Mouse (Mus musculus) midbrain, postnatal 0 days (tissue): ENCODE measurements around the gene Bad. TPM values are rescaled to one million over a fixed set of nuclear protein-coding genes. Genes with fewer than 3 reads are reported as not detected.
A peak's percentile ranks its signal among the peaks of the same experiment; 100 is the strongest.

Experiments used
- ATAC-seq: fragments of 200-750 bp; cut with Nextera tagmentation; 2 replicates; pipeline ENCODE4 v1.8.0; 2017; ENCODE audit warnings: moderate number of reproducible peaks, mild to moderate bottlenecking, moderate TSS enrichment, moderate library complexity; ENCODE audit not compliant: low FRiP score
- DNase-seq: peaks from one replicate; pipeline ENCODE4 v3.0.0-alpha.2; 2015; ENCODE audit warnings: low spot score
- H3K27ac ChIP-seq: fragments of 300-500 bp; sonication (generic); 2 replicates; pipeline ENCODE4 v1.5.1; 2014; ENCODE audit warnings: low read depth, mild to moderate bottlenecking, low read length, mixed read lengths
- H3K27me3 ChIP-seq: fragments of 300-500 bp; sonication (generic); 2 replicates; pipeline ENCODE4 v1.6.1; 2014; ENCODE audit warnings: low read length, control low read depth, mixed read lengths; ENCODE audit not compliant: insufficient read depth
- H3K36me3 ChIP-seq: fragments of 300-500 bp; sonication (generic); 2 replicates; pipeline ENCODE4 v1.6.1; 2014; ENCODE audit warnings: low read length, control low read depth, mixed read lengths; ENCODE audit not compliant: insufficient read depth
- H3K4me1 ChIP-seq: fragments of 300-500 bp; sonication (generic); 2 replicates; pipeline ENCODE4 v1.6.1; 2014; ENCODE audit warnings: mild to moderate bottlenecking, control low read depth, antibody characterized with exemption, low read length, mixed read lengths; ENCODE audit not compliant: insufficient read depth
- H3K4me2 ChIP-seq: fragments of 300-500 bp; sonication (generic); 2 replicates; pipeline ENCODE4 v1.6.1; 2014; ENCODE audit warnings: low read depth, mild to moderate bottlenecking, low read length, mixed read lengths; ENCODE audit not compliant: poor library complexity, severe bottlenecking
- H3K4me3 ChIP-seq: fragments of 300-500 bp; sonication (generic); 2 replicates; pipeline ENCODE4 v1.5.1; 2014; ENCODE audit warnings: low read depth, mild to moderate bottlenecking, low read length, moderate library complexity
- H3K9ac ChIP-seq: fragments of 300-500 bp; sonication (generic); replicated peaks from 2 replicates; pipeline ENCODE4 v1.6.1; 2014; ENCODE audit warnings: mild to moderate bottlenecking, low read length, moderate library complexity, mixed read lengths; ENCODE audit not compliant: poor library complexity, severe bottlenecking
- H3K9me3 ChIP-seq: fragments of 300-500 bp; sonication (generic); 2 replicates; pipeline ENCODE4 v1.6.1; 2016; ENCODE audit warnings: low read length, control low read depth
- CTCF ChIP-seq: IDR thresholded peaks from 2 replicates; pipeline ENCODE4 v1.5.1; 2016; ENCODE audit warnings: antibody characterized with exemption, mild to moderate bottlenecking
- WGBS: fragments of 180-500 bp; shearing (Covaris S2); extraction: QIAGEN DNeasy Blood & Tissue Kit; methylation state at CpG from one replicate; pipeline ENCODE4 v1.1.7; 2014; 5-methylcytosine and 5-hydroxymethylcytosine counted together
- polyA plus RNA-seq: library from polyadenylated mRNA; unstranded; fragments of >200 nt; fragmentation: Nextera tagmentation; extraction: Ambion mirVana; gene quantifications from 2 replicates; pipeline ENCODE4 v1.2.1, GENCODE M21; 2015
- total RNA-seq: library from RNA; depleted of rRNA; stranded (reverse); fragments of >200 nt; gene quantifications from 2 replicates; pipeline ENCODE4 v1.2.3, GENCODE M21; 2014

Bad gene
- total and polyA plus RNA-seq, 2 experiments from 2014 or later: 50.3 to 91.6 TPM

DNA sequence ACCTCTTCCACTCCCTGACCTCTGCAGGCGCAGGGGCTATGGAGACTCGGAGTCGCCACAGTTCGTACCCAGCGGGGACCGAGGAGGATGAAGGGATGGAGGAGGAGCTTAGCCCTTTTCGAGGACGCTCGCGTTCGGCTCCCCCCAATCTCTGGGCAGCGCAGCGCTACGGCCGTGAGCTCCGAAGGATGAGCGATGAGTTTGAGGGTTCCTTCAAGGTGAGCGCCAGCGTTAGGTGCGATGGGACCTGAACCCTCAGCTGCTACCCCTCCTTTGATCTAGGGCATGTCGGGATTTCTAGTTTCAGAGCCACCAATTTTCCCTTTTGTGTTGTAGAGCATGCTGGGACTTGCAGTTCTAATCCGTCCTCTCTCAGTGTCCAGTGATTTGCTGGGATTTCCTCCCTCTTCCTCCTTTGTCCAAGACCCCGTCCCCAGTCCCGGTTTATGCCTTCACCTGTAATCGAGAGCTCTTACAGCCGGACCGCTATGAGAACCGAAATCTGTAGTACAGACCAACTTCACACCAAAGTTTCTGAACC lies 9.0 kb downstream of the Bad start:
- H3K4me2 ChIP-seq: peak overlapping the region; percentile 76

DNA sequence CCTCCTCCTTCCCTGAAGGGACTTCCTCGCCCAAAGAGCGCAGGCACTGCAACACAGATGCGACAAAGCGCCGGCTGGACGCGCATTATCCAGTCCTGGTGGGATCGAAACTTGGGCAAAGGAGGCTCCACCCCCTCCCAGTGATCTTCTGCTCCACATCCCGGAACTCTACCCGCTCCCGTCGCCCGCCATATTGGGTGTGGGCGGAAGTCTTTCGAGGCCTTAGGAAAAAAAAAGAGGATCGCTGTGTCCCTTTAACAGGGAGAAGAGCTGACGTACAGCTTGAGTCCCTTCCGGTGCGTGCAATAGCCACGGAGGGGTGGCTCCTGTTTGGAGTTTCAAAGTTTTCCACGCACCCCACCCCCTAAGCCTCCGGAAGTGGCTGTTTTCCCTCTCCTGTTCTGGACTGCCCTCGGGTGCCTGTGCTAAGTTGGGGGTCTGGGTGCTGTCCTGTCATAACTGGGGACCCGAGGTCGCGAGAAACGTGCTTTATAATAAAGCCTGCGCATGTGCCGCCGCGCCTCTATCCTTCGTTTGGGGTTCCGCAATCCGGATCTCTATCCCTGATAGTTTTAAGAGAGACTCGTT lies 9.8 kb downstream of the Bad start:
- no peaks in the 10 kb centered on the region for H3K27me3 ChIP-seq
- H3K27ac ChIP-seq: peak overlapping the region; percentile 85
- H3K4me1 ChIP-seq: 0 out of 2 replicates have a peak, but pooled peaks cover 3% of the 10 kb centered on the region
- no peak for TF ChIP-seq CTCF
- H3K9me3 ChIP-seq: no peaks in the 10 kb centered on the region
- peak; percentile 96 for DNase-seq
- ATAC-seq: peak; percentile 78
- H3K9ac ChIP-seq: peak overlapping the region; percentile 64
- H3K4me2 ChIP-seq: peak overlapping the region; percentile 76
- peaks cover 13% of the 10 kb centered on the region; the same call in 1 of the 2 replicates for H3K36me3 ChIP-seq
- H3K4me3 ChIP-seq: peak overlapping the region; percentile 59
- under 1% methylated on average over 35 of the region's 35 CpGs for WGBS

More for the DNA sequence above, 9.0 kb downstream of the Bad start:
- Histone ChIP-seq H3K9ac (peak overlapping the region; percentile 64), H3K4me3 (peak overlapping the region; percentile 59), H3K27ac (peak overlapping the region; percentile 85), H3K36me3 (peaks cover 12% of the 10 kb centered on the region; the same call in 1 of the 2 replicates), H3K27me3 (no peaks in the 10 kb centered on the region), H3K9me3 (no peaks in the 10 kb centered on the region), H3K4me1 (0 out of 2 replicates have a peak, but pooled peaks cover 3% of the 10 kb centered on the region)
- TF ChIP-seq CTCF: no peak
- WGBS: under 1% methylated on average over 28 of the region's 28 CpGs
- DNase-seq (peak; percentile 80), ATAC-seq (peak; percentile 29; the same call in 1 of the 2 replicates)

DNA sequence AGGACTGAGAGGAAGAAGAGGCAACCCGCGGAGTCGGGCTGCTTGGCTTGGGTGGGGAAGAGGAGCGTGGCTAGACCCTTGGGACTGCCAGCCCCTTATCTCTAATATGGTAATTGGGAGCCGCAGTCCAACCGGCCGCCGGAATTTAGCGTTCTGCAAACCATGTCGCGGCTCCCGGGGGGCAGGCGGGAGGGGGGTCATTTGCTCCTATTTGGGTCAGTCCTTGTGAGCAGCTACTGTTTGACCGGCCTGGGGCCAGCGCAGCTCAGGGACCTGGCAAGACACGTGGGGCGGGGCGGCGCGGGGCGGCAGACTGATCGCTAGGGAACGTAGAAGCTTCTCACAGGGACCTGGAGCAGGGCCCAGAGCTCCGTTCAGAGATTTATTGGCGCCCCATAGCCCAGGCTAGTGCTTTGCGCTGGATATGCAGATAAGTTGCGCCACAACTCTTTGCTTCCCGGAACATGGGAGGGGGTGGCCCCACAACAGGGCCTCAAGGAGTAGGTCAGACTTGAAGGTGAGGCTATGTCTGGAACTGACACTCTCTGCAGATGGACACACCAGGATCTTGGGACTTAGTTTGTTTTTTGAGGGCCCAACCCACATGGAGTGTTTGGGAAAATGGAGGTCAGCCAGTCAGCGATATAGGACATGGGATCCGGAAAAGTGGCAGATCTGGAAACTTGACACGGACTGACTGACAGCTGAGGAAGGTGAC lies 10.5 kb downstream of the Bad start:
- peaks cover 13% of the 10 kb centered on the region; the same call in 1 of the 2 replicates for H3K36me3 ChIP-seq
- H3K9ac ChIP-seq: peak overlapping the region; percentile 57
- no peak for TF ChIP-seq CTCF
- WGBS: 3% methylated on average over 30 of the region's 31 CpGs
- H3K4me3 ChIP-seq: peak overlapping the region; percentile 59
- peak; percentile 69 for DNase-seq
- peak; percentile 53 for ATAC-seq
- H3K4me1 ChIP-seq: 0 out of 2 replicates have a peak, but pooled peaks cover 3% of the 10 kb centered on the region
- peak overlapping the region; percentile 76 for H3K4me2 ChIP-seq
- no peaks in the 10 kb centered on the region for H3K9me3 ChIP-seq
- H3K27me3 ChIP-seq: no peaks in the 10 kb centered on the region
- peak overlapping the region; percentile 85 for H3K27ac ChIP-seq

DNA sequence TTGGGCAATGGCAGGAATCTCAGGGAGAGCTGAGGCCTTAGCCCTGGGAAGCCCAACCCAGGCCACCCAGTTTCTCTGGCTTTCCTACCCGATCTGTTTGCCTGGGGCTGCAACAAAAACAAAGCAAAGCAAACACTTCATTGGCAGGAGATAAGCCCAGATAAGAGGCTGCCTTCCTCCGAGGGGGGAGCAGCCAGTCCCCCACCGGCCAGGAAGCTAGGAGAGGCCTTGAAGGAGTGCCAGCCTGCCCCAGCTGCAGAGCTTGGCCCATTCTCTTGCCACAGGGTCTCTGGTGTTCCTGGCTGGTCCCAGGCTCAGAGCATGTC lies 11.0 kb downstream of the Bad start:
- ATAC-seq (no peak), DNase-seq (no peak)
- no peaks in the 10 kb centered on the region for H3K9me3 ChIP-seq
- H3K27me3 ChIP-seq: no peaks in the 10 kb centered on the region
- H3K27ac ChIP-seq: peak overlapping the region; percentile 85; the same call in 1 of the 2 replicates
- WGBS: 29% methylated on average over 3 of the region's 3 CpGs
- peaks cover 13% of the 10 kb centered on the region; the same call in 1 of the 2 replicates for H3K36me3 ChIP-seq
- 0 out of 2 replicates have a peak, but pooled peaks cover 3% of the 10 kb centered on the region for H3K4me1 ChIP-seq
- peak overlapping the region; percentile 76 for H3K4me2 ChIP-seq
- H3K4me3 ChIP-seq: peak overlapping the region; percentile 59
- no peak for TF ChIP-seq CTCF
- H3K9ac ChIP-seq: no peak overlapping the region

DNA sequence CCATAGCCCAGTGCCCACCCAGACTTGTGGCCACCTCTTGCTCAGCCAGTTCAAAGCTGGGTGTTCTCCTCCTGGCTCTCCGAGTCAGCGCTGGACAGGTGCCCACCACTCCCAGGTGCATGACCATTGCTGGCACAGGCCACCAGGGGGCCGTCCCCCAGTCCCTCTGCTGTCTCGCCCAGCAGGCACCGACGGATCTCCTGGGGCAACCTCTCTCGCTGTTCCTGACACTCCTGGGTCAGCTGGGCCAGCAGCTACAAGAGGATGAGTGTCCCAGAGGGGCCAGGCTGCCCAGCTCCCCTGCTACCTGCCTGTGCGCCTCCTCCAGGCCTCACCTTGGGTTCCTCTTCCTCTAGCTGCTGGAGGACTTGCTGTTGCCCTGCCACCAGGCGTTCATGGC lies 12.4 kb downstream of the Bad start:
- peak; percentile 40; the same call in 1 of the 2 replicates for TF ChIP-seq CTCF
- Histone ChIP-seq H3K36me3 (0 out of 2 replicates have a peak, but pooled peaks cover 12% of the 10 kb centered on the region), H3K4me3 (no peak overlapping the region), H3K27me3 (no peaks in the 10 kb centered on the region), H3K9ac (no peak overlapping the region), H3K27ac (no peak overlapping the region), H3K9me3 (no peaks in the 10 kb centered on the region), H3K4me1 (0 out of 2 replicates have a peak, but pooled peaks cover 3% of the 10 kb centered on the region), H3K4me2 (no peak overlapping the region)
- WGBS: 57% methylated on average over 9 of the region's 9 CpGs
- DNase-seq (no peak), ATAC-seq (no peak)

DNA sequence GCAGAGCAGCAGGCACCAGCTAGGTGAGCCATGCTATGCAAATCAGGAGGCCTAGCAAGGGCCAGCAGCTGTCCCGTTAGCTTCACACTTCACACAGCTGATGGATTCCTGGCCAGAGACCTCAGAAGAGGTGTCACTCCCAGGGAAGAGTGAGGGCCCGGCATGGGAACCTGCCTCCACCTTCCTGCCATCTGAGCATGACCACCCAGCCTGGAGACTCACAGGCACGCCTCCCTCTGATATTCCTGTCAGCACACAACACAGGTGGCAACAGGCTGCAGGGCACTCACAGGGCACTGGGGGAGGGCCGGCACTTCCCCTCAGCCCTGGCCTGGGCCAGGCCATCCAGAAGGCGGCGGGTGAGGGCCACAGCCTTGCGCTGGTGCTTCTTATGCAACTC lies 13.8 kb downstream of the Bad start:
- WGBS: 89% methylated on average over 7 of the region's 7 CpGs
- ATAC-seq: no peak

More for the DNA sequence above, 13.8 kb downstream of the Bad start:
- DNase-seq: no peak
- no peak overlapping the region for H3K27ac ChIP-seq
- H3K36me3 ChIP-seq: 0 out of 2 replicates have a peak, but pooled peaks cover 12% of the 10 kb centered on the region
- H3K9me3 ChIP-seq: no peaks in the 10 kb centered on the region
- H3K4me2 ChIP-seq: no peak overlapping the region
- H3K27me3 ChIP-seq: no peaks in the 10 kb centered on the region
- TF ChIP-seq CTCF: no peak
- 0 out of 2 replicates have a peak, but pooled peaks cover 3% of the 10 kb centered on the region for H3K4me1 ChIP-seq
- no peak overlapping the region for H3K9ac ChIP-seq
- H3K4me3 ChIP-seq: no peak overlapping the region
